Mouse (Mus musculus) megakaryocyte, adult 5-6 weeks (primary cell): ENCODE measurements around the gene 1500009C09Rik. TPM values are rescaled to one million over a fixed set of nuclear protein-coding genes. Genes with fewer than 3 reads are reported as not detected.
A peak's percentile ranks its signal among the peaks of the same experiment; 100 is the strongest.

Experiments
- ATAC-seq: 2 replicates; pipeline ENCODE4 v1.8.0; 2016; ENCODE audit warnings: mild to moderate bottlenecking, inconsistent platforms; ENCODE audit not compliant: poor library complexity, severe bottlenecking
- total RNA-seq, 2 experiments: library from RNA; stranded (forward) in 1 of 2; stranded (reverse) in 1 of 2; fragments of 153-499, 151-499 nt in 1 of 2; fragments of 221-1000, 200-1000 nt in 1 of 2; gene quantifications; 2 replicates each; pipeline versions ENCODE4 v1.2.3 to v1.2.4; 2015 to 2017

Gene 1500009C09Rik
- total RNA-seq, 2 experiments from 2014 or later = not detected

- ATAC-seq = no peak
Measured at GRCm38 (mm10) chr15:82247131-82247776, 4.9 kb upstream of the 1500009C09Rik start.

- ATAC-seq = no peak
Measured at GRCm38 (mm10) chr15:82251579-82251978, 618 bp upstream of the 1500009C09Rik start.

- no peak for ATAC-seq
Measured at GRCm38 (mm10) chr15:82255248-82255647, 3.1 kb downstream of the 1500009C09Rik start.

- ATAC-seq = no peak
Measured at GRCm38 (mm10) chr15:82255944-82256383, 3.8 kb downstream of the 1500009C09Rik start.

DNA sequence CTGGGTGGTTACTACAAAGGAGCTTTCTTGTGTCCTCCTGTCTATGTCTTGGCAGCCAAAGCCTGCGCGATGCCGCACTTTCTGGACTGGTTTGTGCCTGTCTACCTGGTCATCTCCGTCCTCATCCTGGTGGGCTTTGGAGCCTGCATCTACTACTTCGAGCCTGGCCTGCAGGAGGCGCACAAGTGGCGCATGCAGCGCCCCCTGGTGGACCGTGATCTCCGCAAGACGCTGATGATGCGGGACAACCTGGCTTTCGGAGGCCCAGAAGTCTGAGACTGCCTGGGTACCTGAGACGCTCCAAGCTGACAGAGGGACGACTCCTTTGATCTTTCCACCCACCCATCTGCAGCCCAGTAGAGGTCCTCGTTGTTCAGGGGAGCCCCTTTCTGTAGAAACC lies 7.3 kb downstream of the 1500009C09Rik start:
- peak; percentile 78 for ATAC-seq

GRCm38 (mm10) chr15:82266356-82266755 lies 14.2 kb downstream of the 1500009C09Rik start:
- ATAC-seq = peak; percentile 68

DNA sequence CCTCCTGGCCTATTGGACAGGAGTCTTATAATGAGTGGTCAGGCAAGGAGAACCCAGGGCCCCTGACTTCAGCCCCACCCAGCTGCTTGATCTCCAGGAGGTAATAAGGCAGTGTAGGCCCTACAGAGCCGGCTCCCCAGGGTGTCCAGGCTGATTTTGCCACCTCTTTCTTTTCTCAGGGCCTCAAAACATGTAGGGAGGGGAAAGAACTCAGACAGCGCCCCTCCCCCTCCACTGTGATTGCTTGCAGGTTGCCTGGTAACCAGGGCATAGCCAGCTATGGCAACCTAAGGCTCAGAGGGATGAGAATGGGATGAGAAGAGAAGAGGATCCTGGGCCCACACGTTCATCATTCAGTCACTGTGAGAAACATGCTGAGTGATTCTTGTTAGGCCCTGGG lies 16.0 kb downstream of the 1500009C09Rik start:
- no peak for ATAC-seq

GRCm38 (mm10) chr15:82268783-82269182 lies 16.6 kb downstream of the 1500009C09Rik start:
- ATAC-seq = no peak

GRCm38 (mm10) chr15:82271201-82271600 lies 19.0 kb downstream of the 1500009C09Rik start:
- peak; percentile 60; the same call in 1 of the 2 replicates for ATAC-seq

DNA sequence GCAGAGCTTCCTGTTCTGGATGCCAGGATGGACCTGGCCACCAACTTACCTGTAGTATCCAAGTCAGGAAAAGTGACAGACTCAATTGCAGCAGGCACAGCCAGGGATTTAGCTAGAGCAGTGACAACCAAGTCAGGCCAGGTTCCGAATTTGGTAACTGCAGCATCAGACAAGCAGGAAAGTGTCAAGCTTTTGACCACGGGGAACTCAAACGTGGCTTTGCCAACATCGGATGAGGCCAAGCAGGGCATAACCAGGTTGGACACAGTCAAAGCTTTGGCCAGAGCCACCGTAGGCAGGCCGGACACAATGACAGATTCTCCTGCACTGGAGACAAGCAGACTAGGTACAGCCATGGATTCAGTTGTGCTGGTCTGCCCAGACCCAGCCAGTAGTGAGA lies 20.1 kb downstream of the 1500009C09Rik start:
- no peak for ATAC-seq

DNA sequence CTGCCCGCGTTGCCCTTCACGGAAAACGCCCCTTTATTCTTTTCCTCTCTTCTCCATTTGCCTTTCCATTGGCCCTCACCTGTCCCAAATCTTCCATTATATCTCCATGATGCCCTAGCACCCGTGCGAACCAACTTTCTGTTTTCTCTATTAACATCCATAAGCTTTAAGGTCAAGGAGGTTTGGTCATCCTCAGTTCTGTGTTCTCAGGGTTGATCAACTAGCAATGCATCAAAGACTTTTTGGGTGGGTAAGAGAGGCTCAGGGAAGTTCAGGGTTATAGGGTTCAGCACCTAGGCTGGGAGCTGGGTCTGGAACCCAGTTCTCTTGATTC lies 22.4 kb downstream of the 1500009C09Rik start, which contains the start of gene Sept3:
Gene Sept3, plus strand, starts transcription at position 301 of the 334 bp plus-strand sequence.
- ATAC-seq = no peak

GRCm38 (mm10) chr15:82274927-82275901 lies 23.0 kb downstream of the 1500009C09Rik start:
- ATAC-seq = no peak

DNA sequence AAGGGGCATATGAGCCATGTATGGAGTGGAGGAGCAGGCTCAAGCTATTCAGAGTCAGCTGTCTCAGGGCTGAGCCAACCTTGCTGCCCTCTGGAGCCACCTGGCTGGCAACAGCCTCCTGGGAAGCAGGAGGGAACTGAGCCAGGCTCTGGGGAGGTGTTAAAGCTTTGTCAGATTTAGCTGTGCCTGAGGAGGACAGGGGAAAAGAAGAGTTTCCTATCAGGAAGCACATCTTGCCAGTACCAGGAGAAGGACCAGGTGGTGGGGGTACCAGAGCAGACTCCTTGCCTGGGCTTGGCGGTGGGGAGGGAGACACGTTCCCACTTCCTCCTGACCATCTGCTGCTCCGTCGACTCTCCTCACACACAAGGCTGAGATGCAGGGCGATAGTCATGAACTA lies 25.4 kb downstream of the 1500009C09Rik start:
- no peak for ATAC-seq

DNA sequence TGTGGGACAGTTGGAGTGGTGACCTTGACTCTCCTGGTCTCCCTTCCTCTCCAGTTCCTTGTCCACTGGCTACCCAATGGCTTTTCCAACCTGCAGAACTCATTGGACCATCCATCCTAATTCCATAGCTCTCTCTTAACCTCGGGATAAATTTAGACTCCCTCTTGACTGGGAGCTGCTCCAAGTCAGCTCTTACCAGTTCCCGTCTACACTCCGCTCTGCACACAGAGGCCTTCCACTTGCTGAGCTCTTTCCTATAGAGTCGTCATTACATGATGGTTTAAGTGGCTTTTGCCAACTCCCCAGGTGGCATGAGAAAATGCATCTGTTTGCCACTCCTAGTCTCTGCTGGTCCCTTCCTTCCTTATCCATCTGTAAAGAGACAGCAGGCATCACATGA lies 28.4 kb downstream of the 1500009C09Rik start:
- ATAC-seq = no peak

- no peak for ATAC-seq
Measured at GRCm38 (mm10) chr15:82286157-82286556, 34.0 kb downstream of the 1500009C09Rik start.

DNA sequence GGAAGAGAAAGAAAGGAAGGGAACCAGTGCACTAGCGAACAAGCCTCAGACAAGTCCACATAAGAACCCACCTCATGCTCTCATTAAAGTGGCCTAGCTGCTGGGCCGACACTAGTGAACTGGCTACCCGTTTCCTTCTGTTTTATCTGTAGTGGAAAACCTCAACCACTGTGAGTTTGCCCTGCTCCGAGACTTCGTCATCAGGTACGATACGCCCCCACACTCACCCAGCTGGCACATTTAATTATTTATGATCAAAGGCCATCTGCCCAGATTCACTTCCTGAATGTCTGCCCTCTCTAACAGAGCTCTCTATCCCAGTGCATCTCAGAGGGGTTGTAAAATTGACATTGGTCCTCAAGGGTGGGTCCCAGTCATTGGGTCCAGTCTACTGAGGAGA lies 38.1 kb downstream of the 1500009C09Rik start:
- no peak for ATAC-seq

GRCm38 (mm10) chr15:82292851-82293250 lies 40.7 kb downstream of the 1500009C09Rik start:
- no peak for ATAC-seq

GRCm38 (mm10) chr15:82293271-82293711 lies 41.1 kb downstream of the 1500009C09Rik start:
- ATAC-seq = no peak

GRCm38 (mm10) chr15:82294059-82294458 lies 41.9 kb downstream of the 1500009C09Rik start:
- ATAC-seq = no peak

- no peak for ATAC-seq
Measured at GRCm38 (mm10) chr15:82298764-82299561, 46.8 kb downstream of the 1500009C09Rik start, which contains the start of gene Wbp2nl. TSS of gene Wbp2nl (plus strand) at chr15:82298954.

DNA sequence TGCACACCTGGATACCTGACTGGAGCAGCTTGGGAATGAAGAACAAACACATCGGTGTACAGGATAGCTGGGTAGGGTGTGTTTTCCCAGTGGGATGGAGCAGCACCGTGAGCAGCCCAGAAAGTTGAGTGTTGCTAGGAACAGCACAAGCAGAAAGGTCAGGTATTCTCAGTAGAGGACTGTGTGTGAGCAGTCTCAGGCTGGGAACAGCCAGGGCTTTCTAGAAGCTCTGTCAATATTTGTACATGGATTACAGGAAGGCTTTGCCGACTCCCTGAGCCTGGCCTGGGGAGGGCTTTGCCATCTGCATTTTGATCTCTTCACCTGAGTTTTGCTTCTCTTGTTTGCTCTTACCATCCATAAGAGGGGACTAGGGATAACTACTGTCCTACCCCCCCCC lies 54.9 kb downstream of the 1500009C09Rik start:
- ATAC-seq = no peak
